Mouse (Mus musculus) frontal cortex, postnatal 36 days (tissue): Measurements from ENCODE around the gene Rabgap1l.

Experiments used
- DNase-seq, 2 experiments: peaks; one replicate each; pipeline ENCODE4 v3.0.0; 2022; ENCODE audit warnings: low spot score in 2 of 2

Rabgap1l gene

DNA sequence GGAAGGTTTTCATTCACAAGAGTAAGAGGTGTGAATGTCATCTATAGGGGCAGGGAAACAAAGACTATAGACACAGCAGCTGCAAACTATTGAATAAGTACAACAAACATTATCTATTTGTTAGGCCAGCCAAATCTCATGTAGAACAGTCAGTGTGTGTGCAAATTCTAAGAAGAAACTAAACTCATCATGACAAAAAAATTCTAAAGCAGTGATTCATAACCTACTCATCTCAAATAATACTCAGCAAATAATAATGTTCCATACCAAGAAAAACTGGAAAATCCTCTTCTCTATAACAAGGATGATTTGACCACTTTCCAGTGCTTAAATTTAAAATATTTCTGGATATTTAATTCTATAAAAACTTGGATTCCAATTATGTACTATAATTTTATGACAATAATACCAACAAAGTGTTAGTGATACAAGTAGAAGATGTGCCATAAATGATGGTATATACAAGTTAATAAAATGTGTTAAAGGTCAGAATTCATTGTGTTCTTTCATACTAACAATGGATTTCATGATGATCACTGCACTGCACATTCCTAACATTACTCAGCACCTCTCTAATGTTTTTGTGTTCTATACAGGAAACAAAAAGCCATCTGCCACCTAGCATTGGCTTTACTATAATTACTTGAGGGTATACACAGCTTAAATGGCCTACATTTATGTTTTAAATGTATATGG lies 196.6 kb downstream of the Rabgap1l start:
- no peak for DNase-seq

DNA sequence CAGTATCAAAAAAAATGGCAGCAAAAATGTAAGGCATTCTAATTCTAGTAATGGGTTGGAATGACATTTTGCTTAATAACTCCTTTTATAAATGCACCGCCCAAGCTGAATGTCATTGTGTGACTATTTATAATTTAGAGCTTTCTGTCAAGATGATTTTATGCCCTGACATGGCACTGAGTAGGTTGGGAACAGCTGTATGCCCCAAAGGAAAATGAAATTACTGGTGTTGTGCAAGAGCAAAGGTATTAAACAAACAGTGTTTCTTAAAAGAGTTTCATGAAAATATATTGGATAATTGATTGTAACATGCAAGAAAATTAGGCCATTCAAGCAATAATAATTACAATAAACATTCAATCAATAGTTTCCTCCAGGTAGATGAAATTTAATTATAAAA lies 198.4 kb downstream of the Rabgap1l start:
- DNase-seq, result no peak

DNA sequence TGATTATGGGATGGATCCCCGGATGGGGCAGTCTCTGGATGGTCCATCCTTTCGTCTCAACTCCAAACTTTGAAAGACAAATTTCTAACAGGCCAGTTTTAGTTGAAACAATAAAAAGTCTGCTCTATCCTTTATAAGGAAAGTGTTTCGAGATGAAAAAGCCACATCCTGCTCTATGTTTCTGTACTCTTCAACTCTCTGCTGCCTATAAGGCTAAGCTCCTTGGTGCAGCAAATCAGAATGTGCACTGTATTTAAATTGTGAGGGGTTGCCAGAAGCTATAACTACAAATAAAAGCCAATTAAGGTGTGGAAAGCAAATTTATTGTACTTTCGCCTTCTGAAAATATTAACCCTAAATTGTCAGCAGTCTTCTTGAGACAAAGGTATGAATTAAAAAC lies 198.9 kb downstream of the Rabgap1l start:
- DNase-seq, result no peak

GRCm38 (mm10) chr1:160588911-160589590 lies 204.0 kb downstream of the Rabgap1l start:
- DNase-seq, result no peak

GRCm38 (mm10) chr1:160579309-160580233 lies 213.4 kb downstream of the Rabgap1l start:
- DNase-seq, result peak; percentile 26 to 35

GRCm38 (mm10) chr1:160576124-160576523 lies 216.9 kb downstream of the Rabgap1l start:
- DNase-seq, result no peak

DNA sequence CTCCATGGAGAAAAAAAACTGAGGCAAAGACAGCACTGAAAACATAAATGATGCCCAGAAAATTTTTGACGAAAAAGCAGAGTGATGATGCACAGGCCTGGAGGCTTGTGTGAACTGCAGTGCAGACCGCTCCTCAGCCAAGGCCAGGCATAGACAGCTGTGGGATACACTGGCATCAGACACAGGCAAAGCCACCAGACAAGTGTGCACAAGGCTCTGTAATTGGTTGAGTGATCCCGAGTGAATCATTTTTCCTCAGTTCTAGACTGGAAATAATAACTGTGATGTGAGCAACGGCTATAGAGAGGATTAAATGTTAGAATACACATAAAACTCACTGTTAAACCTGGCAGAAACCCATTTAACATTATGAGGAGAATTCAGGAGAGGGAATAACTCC lies 219.0 kb downstream of the Rabgap1l start:
- no peak for DNase-seq

GRCm38 (mm10) chr1:160566458-160566857 lies 226.6 kb downstream of the Rabgap1l start:
- DNase-seq, result no peak

DNA sequence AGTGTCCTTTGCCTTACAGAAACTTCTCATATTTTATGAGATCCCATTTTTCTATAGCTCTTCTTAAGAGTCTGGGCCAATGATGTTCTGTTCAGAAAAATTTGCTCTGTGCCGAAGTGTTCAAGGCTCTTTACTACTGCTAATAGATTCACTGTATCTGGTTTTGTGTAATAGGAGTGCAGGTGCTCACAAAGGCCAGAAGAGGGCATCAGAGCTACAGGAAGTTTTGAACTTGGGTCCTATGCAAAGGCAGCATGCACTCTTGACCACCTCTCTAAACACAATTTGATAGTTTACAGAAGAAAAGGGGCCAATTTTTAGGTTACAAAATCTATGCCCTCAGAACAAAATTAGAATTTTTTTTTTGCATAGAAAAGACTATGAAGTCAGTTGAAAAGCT lies 231.6 kb downstream of the Rabgap1l start:
- DNase-seq, result no peak

GRCm38 (mm10) chr1:160550636-160551035 lies 242.4 kb downstream of the Rabgap1l start:
- DNase-seq, result no peak

DNA sequence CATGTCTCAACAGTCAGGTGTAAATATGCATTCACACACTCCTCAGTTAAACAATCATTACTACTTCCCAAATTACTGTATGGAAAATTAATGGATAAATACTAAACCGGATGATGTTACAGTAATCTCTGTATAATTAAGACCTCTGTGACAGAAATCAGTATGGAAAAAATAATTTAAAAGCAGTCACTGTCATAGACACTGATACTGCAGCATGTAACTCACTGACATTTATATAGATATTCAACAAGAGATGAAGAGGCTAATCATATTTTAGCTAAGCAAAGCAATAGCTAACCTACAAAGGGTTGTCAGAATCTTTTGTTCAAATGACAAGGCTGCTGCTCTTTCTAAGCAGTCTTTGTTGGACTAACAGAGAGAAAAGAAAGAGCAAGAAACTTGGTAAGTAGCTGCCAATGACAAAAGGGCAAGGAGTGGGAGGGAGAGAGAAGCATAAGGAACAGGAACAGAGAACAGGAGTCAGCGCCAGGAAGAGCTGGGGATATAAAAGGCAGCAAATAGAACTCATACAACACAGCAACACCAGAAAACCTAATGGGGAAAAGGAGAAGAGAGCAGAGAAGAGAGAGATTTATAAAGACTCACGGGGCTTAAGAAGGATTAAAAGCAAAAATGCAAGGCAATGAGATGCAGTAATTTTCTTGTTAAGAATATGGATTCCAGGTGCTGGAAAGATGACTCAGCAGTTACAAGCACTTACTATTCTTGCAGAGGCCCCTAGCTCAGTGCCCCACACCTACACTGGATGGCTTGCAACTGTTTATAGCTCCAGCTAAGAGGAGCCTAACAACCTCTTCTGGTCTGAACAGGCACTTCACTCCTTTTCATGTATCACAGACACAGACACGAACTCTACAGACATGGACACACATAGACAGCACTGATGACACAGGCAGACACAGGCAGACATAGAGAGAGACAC lies 244.8 kb downstream of the Rabgap1l start:
- peak; percentile 40 to 67 for DNase-seq

- DNase-seq, result no peak
These were observed 257.4 kb downstream of the Rabgap1l start for GRCm38 (mm10) chr1:160535649-160536048.

- peak; percentile 30 to 79 for DNase-seq
These were observed 258.3 kb downstream of the Rabgap1l start for GRCm38 (mm10) chr1:160534571-160535335.

- DNase-seq, result no peak
These were observed 259.7 kb downstream of the Rabgap1l start for GRCm38 (mm10) chr1:160533209-160533820.

DNA sequence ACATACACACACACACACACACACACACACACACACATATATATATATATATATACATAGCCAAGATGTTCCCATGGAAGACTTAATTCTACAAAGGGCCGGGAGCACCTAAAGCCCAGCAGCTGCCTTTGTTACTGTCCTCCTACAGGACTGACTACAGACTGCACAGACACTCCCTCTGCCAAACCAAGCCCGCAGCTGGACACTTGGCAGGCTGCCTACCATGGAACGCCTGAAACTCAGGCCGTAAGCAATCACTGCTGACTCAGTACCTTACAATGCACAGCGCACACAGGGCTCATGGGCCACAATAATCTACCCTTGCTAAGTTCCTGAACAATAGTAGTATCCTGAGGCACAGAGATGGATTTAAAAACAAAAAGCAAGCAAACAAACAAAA lies 261.6 kb downstream of the Rabgap1l start:
- peak; percentile 35 to 59 for DNase-seq

GRCm38 (mm10) chr1:160521918-160522317 lies 271.1 kb downstream of the Rabgap1l start:
- no peak for DNase-seq

DNA sequence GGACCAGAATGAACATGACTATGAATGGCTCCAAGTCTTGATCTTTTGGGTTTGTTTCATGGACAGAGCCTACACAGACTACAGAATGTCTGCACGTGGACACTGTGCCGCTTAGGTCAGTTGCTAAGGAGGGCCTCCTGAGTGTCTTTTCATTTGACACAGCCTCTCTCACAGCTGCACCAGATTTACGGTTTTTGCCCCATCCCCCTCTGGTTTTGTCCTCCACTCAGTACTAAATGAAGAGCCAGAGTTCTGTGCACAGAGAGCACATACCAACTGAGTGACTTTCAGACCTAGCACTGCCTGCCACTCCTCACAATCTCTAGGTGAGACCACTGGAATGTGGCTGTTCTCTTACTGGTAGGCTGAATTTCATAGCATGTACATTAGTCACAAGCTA lies 272.3 kb downstream of the Rabgap1l start:
- no peak for DNase-seq

DNA sequence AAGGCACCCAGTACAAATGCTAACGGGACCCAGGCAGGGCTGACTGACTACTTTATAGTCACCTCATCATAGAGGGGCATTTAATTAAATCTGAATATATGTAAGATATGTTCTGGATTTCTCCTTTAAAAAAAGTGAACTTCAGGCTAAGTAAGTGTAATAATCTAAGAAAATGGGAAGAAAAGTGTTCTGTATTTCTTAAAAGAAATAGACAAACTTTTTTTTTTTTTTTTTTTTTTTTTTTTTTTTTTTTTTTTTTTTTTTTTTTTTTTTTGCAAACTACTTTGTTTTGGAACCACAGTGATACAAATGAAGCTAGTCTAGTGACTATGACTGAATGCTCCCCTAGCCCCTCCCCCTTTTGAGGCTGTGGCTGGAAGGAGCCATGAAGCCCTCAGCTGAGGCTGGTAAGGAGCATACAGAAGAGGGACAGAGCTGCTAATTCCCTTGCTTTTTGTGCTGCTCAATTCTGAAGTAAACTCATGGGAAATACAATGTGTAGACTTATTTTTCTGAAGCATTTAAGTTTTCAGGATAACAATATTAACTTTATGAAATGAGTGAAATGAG lies 273.0 kb downstream of the Rabgap1l start:
- DNase-seq, result no peak

- DNase-seq, result no peak
These were observed 274.5 kb downstream of the Rabgap1l start for GRCm38 (mm10) chr1:160518552-160518951.

- DNase-seq, result no peak
These were observed 285.2 kb downstream of the Rabgap1l start for GRCm38 (mm10) chr1:160507766-160508165.
